Mouse (Mus musculus) WW6 (cell line): ENCODE data around the gene Gsk3a.
"Not testable (repeated sequence)": the region's sequence is repeated elsewhere in the genome, so short reads cannot be mapped to it uniquely, and the experiment has no call there.

Experiments
- DNase-seq: peaks from one replicate; pipeline ENCODE4 v3.0.0-alpha.2; 2013; ENCODE audit warnings: low read depth, low spot score

The Gsk3a gene

GRCm38 (mm10) chr7:25273259-25274241 is 35.9 kb upstream of the Gsk3a start:
- DNase-seq = no peak

DNA sequence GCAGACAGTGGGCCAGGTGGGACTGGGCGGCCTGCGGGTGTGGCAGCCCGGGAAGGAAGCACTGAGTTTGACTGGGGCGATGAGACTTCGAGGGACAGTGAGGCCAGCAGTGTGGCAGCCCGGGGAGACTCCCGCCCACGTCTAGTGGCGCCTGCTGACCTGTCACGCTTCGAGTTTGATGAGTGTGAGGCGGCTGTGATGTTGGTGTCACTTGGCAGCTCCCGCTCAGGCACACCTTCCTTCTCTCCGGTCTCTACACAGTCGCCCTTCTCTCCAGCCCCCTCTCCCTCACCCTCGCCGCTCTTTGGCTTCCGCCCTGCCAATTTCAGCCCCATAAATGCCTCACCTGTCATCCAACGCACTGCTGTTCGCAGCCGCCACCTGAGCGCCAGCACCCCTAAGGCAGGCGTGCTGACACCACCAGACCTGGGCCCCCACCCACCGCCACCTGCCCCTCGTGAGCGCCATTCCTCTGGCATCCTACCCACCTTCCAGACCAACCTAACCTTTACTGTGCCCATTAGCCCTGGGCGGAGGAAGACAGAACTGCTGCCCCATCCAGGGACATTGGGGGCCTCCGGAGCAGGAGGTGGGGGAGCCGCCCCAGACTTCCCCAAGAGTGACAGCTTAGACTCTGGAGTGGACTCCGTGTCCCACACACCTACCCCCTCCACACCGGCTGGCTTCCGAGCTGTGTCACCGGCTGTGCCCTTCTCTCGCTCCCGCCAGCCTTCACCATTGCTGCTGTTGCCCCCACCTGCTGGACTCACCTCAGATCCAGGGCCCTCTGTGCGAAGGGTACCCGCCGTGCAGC is 35.0 kb upstream of the Gsk3a start:
- DNase-seq = no peak

GRCm38 (mm10) chr7:25271651-25272444 is 34.2 kb upstream of the Gsk3a start:
- no peak for DNase-seq

- no peak for DNase-seq
These were observed 33.3 kb upstream of the Gsk3a start for GRCm38 (mm10) chr7:25270652-25271633.

- DNase-seq = no peak
These were observed 32.1 kb upstream of the Gsk3a start for GRCm38 (mm10) chr7:25269545-25270271.

GRCm38 (mm10) chr7:25269029-25269428 is 31.4 kb upstream of the Gsk3a start:
- DNase-seq = no peak

- no peak for DNase-seq
These were observed 30.9 kb upstream of the Gsk3a start for GRCm38 (mm10) chr7:25268588-25268987.

GRCm38 (mm10) chr7:25267751-25268463 is 30.3 kb upstream of the Gsk3a start:
- DNase-seq = peak; percentile 98

DNA sequence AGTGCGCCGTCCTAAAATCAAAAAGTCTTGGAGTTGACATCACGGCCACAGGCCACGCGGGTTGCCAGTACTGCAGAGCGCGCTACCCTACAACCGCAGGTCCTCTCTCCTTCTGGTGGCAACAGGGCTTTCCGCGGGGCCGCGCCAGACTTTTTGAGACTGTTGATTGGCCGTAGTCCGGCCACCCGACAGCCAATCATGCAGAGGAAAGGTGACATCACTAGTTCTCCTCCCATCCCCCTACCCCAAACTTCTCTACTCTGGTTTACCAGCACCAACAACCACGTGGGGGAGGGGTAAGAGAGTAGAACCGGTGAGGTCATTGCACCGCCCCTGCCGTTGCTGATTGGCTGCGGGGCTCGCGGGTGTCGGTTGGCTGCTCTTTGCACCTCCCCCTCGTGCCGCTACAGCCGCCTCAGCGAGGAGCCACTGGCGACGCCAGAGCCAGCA is 29.7 kb upstream of the Gsk3a start, which contains the start of gene Cic:
TSS of gene Cic (plus strand) at position 404 of the 450 bp plus-strand sequence.
- DNase-seq = peak; percentile 96

DNA sequence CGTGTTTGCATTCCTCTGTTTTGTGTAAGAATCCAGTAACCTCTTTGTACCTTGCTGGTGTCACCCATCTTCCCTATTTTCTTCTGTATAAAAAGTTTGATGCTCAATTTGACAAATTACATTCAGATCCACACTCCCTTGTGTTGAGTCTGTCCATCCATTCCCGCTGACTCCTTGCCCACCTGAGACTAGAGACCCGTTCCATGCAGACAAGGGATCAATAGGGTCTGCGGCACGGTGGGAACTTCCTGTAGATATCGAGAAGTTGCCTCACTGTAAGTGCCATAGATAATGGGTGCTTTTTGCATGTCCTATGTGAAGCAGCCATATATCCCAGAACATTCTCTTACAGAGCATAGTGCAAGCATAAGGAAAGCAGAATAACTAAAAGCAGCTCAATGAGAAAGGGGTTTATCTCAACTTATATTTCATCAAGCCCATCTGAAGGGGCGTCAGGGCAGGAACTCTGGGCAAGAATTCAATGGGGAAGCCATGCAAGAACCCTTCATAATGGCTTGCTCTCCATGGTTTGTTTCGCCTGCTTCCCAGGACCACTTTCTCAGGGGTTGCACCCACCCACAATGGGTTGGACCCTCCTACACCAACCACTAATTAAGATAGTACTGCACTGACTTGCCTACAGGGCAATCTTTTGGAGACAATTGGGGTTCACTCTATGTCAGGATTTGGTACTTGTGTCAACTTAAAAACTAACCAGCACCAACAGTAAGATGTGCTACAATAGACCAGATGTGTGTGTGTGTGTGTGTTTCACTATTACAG is 28.7 kb upstream of the Gsk3a start:
- DNase-seq = no peak

- DNase-seq = not testable (repeated sequence)
These were observed 28.1 kb upstream of the Gsk3a start for GRCm38 (mm10) chr7:25265743-25266142.

- DNase-seq = no peak
These were observed 26.6 kb upstream of the Gsk3a start for GRCm38 (mm10) chr7:25263968-25264870.

DNA sequence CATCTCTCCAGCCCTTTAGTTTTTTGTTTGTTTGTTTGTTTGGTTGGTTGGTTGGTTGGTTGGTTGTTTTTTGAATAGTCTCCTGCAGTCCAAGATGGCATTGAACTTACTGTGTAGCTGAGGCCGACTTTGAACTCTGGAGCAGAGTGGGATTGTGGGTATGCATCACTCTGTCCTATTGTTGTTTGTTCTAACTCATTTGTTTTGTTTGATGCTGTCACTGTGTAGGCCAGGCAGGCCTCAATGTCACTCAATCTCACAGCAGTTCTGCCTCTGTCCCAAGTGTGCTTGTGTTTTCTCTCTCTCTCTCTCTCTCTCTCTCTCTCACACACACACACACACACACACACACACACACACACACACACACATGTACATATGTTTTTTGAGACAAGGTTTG is 24.2 kb upstream of the Gsk3a start:
- no peak for DNase-seq

DNA sequence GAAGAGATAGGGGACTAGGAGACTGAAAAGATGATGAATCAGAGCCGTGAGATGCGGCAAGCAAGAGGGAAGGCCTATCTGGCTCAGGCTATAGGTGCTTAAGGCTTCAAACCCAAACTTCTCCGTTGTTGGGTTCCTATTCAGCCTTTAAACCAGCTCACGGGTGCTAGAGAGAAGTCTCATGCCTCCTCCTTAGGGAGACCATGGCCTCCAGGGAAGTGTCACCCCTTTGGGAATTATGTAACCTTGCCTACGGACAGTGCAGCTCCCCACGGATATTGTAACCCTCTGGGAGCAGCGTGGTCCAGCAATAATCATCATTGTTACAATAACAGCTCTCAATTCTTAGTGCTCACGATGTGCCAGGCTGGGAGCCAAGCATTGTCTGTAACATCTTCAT is 14.2 kb upstream of the Gsk3a start:
- DNase-seq = no peak

GRCm38 (mm10) chr7:25251071-25251791 is 13.6 kb upstream of the Gsk3a start:
- no peak for DNase-seq
